Mouse (Mus musculus): ENCODE results near the gene Otud7a. TPM values are rescaled to one million over a fixed set of nuclear protein-coding genes. Genes with fewer than 3 reads are reported as not detected.

Gene Otud7a
- polyA plus RNA-seq, 1 experiment from 2014 or later: 1.7 TPM

GRCm38 (mm10) chr7:63522403-63522802 is 77.9 kb downstream of the Otud7a start:
- ATAC-seq (replicated peaks; ENCODE audit: low FRiP score): no peak
- H3K4me1 ChIP-seq (replicated peaks; ENCODE audit: control insufficient read depth, insufficient read depth, low read length): no peaks in the 10 kb centered on the region
- H3K4me2 ChIP-seq (ENCODE audit: low read depth, low read length, severe bottlenecking): no peak overlapping the region
- no peak overlapping the region for H3K27ac ChIP-seq (ENCODE audit: low read depth, low read length)
- WGBS: 84% methylated on average over 3 of the region's 3 CpGs
- H3K36me3 ChIP-seq (ENCODE audit: control insufficient read depth, insufficient read depth, low read length): no peaks in the 10 kb centered on the region
- H3K27me3 ChIP-seq (ENCODE audit: control insufficient read depth, insufficient read depth, low read length): no peaks in the 10 kb centered on the region
- no peak overlapping the region for H3K4me3 ChIP-seq (ENCODE audit: low read depth, low read length)
- no peak for DNase-seq (ENCODE audit: low spot score)
- H3K9me3 ChIP-seq (ENCODE audit: control insufficient read depth, low read length): no peaks in the 10 kb centered on the region
- H3K9ac ChIP-seq (ENCODE audit: low read length): no peak overlapping the region

GRCm38 (mm10) chr7:63523051-63523450 is 78.5 kb downstream of the Otud7a start:
- WGBS: 88% methylated on average over 3 of the region's 3 CpGs
- ATAC-seq (replicated peaks; ENCODE audit: low FRiP score): no peak
- Histone ChIP-seq H3K4me3 (ENCODE audit: low read depth, low read length) (no peak overlapping the region), H3K4me2 (ENCODE audit: low read depth, low read length, severe bottlenecking) (no peak overlapping the region), H3K27me3 (ENCODE audit: control insufficient read depth, insufficient read depth, low read length) (no peaks in the 10 kb centered on the region), H3K9me3 (ENCODE audit: control insufficient read depth, low read length) (no peaks in the 10 kb centered on the region), H3K9ac (ENCODE audit: low read length) (no peak overlapping the region), H3K36me3 (ENCODE audit: control insufficient read depth, insufficient read depth, low read length) (no peaks in the 10 kb centered on the region), H3K27ac (ENCODE audit: low read depth, low read length) (no peak overlapping the region), H3K4me1 (replicated peaks; ENCODE audit: control insufficient read depth, insufficient read depth, low read length) (no peaks in the 10 kb centered on the region)
- DNase-seq (ENCODE audit: low spot score): no peak

- no peaks in the 10 kb centered on the region for H3K36me3 ChIP-seq (ENCODE audit: control insufficient read depth, insufficient read depth, low read length)
- ATAC-seq (replicated peaks; ENCODE audit: low FRiP score) (no peak), DNase-seq (ENCODE audit: low spot score) (no peak)
- H3K4me1 ChIP-seq (replicated peaks; ENCODE audit: control insufficient read depth, insufficient read depth, low read length): no peaks in the 10 kb centered on the region
- no peaks in the 10 kb centered on the region for H3K9me3 ChIP-seq (ENCODE audit: control insufficient read depth, low read length)
- H3K9ac ChIP-seq (ENCODE audit: low read length): no peak overlapping the region
- WGBS: 97% methylated on average over 4 of the region's 4 CpGs
- H3K27me3 ChIP-seq (ENCODE audit: control insufficient read depth, insufficient read depth, low read length): no peaks in the 10 kb centered on the region
- H3K27ac ChIP-seq (ENCODE audit: low read depth, low read length): no peak overlapping the region
- H3K4me2 ChIP-seq (ENCODE audit: low read depth, low read length, severe bottlenecking): no peak overlapping the region
- no peak overlapping the region for H3K4me3 ChIP-seq (ENCODE audit: low read depth, low read length)
Measured at GRCm38 (mm10) chr7:63540293-63540692, 95.7 kb downstream of the Otud7a start.

- no peaks in the 10 kb centered on the region for H3K27me3 ChIP-seq (ENCODE audit: control insufficient read depth, insufficient read depth, low read length)
- H3K9ac ChIP-seq (ENCODE audit: low read length): no peak overlapping the region
- H3K4me1 ChIP-seq (replicated peaks; ENCODE audit: control insufficient read depth, insufficient read depth, low read length): no peaks in the 10 kb centered on the region
- H3K9me3 ChIP-seq (ENCODE audit: control insufficient read depth, low read length): no peaks in the 10 kb centered on the region
- 87% methylated on average over 1 of the region's 1 CpGs for WGBS
- no peak for DNase-seq (ENCODE audit: low spot score)
- ATAC-seq (replicated peaks; ENCODE audit: low FRiP score): no peak
- H3K27ac ChIP-seq (ENCODE audit: low read depth, low read length): no peak overlapping the region
- no peaks in the 10 kb centered on the region for H3K36me3 ChIP-seq (ENCODE audit: control insufficient read depth, insufficient read depth, low read length)
- H3K4me3 ChIP-seq (ENCODE audit: low read depth, low read length): no peak overlapping the region
- H3K4me2 ChIP-seq (ENCODE audit: low read depth, low read length, severe bottlenecking): no peak overlapping the region
Measured at GRCm38 (mm10) chr7:63554457-63554856, 109.9 kb downstream of the Otud7a start.

GRCm38 (mm10) chr7:63556324-63556723 is 111.8 kb downstream of the Otud7a start:
- no peak overlapping the region for H3K9ac ChIP-seq (ENCODE audit: low read length)
- H3K36me3 ChIP-seq (ENCODE audit: control insufficient read depth, insufficient read depth, low read length): no peaks in the 10 kb centered on the region
- no peak for DNase-seq (ENCODE audit: low spot score)
- no peak for ATAC-seq (replicated peaks; ENCODE audit: low FRiP score)
- H3K4me2 ChIP-seq (ENCODE audit: low read depth, low read length, severe bottlenecking): no peak overlapping the region
- no peaks in the 10 kb centered on the region for H3K9me3 ChIP-seq (ENCODE audit: control insufficient read depth, low read length)
- 71% methylated on average over 5 of the region's 5 CpGs for WGBS
- no peaks in the 10 kb centered on the region for H3K4me1 ChIP-seq (replicated peaks; ENCODE audit: control insufficient read depth, insufficient read depth, low read length)
- no peak overlapping the region for H3K4me3 ChIP-seq (ENCODE audit: low read depth, low read length)
- no peak overlapping the region for H3K27ac ChIP-seq (ENCODE audit: low read depth, low read length)
- H3K27me3 ChIP-seq (ENCODE audit: control insufficient read depth, insufficient read depth, low read length): no peaks in the 10 kb centered on the region

- no peak overlapping the region for H3K9ac ChIP-seq (ENCODE audit: low read length)
- no peak overlapping the region for H3K4me3 ChIP-seq (ENCODE audit: low read depth, low read length)
- no peak overlapping the region for H3K4me2 ChIP-seq (ENCODE audit: low read depth, low read length, severe bottlenecking)
- no peaks in the 10 kb centered on the region for H3K4me1 ChIP-seq (replicated peaks; ENCODE audit: control insufficient read depth, insufficient read depth, low read length)
- no peaks in the 10 kb centered on the region for H3K36me3 ChIP-seq (ENCODE audit: control insufficient read depth, insufficient read depth, low read length)
- no peaks in the 10 kb centered on the region for H3K9me3 ChIP-seq (ENCODE audit: control insufficient read depth, low read length)
- no peak overlapping the region for H3K27ac ChIP-seq (ENCODE audit: low read depth, low read length)
- no peak for ATAC-seq (replicated peaks; ENCODE audit: low FRiP score)
- 84% methylated on average over 3 of the region's 3 CpGs for WGBS
- no peak for DNase-seq (ENCODE audit: low spot score)
- H3K27me3 ChIP-seq (ENCODE audit: control insufficient read depth, insufficient read depth, low read length): no peaks in the 10 kb centered on the region
Measured at GRCm38 (mm10) chr7:63558918-63559317, 114.4 kb downstream of the Otud7a start.

GRCm38 (mm10) chr7:63559679-63560078 is 115.1 kb downstream of the Otud7a start:
- Histone ChIP-seq H3K27ac (ENCODE audit: low read depth, low read length) (no peak overlapping the region), H3K4me2 (ENCODE audit: low read depth, low read length, severe bottlenecking) (no peak overlapping the region), H3K4me3 (ENCODE audit: low read depth, low read length) (no peak overlapping the region), H3K9me3 (ENCODE audit: control insufficient read depth, low read length) (no peaks in the 10 kb centered on the region), H3K27me3 (ENCODE audit: control insufficient read depth, insufficient read depth, low read length) (no peaks in the 10 kb centered on the region), H3K36me3 (ENCODE audit: control insufficient read depth, insufficient read depth, low read length) (no peaks in the 10 kb centered on the region), H3K9ac (ENCODE audit: low read length) (no peak overlapping the region), H3K4me1 (replicated peaks; ENCODE audit: control insufficient read depth, insufficient read depth, low read length) (no peaks in the 10 kb centered on the region)
- no peak for ATAC-seq (replicated peaks; ENCODE audit: low FRiP score)
- WGBS: 67% methylated on average over 1 of the region's 1 CpGs
- no peak for DNase-seq (ENCODE audit: low spot score)

GRCm38 (mm10) chr7:63583310-63583709 is 138.8 kb downstream of the Otud7a start:
- Histone ChIP-seq H3K4me1 (replicated peaks; ENCODE audit: control insufficient read depth, insufficient read depth, low read length) (no peaks in the 10 kb centered on the region), H3K4me2 (ENCODE audit: low read depth, low read length, severe bottlenecking) (no peak overlapping the region), H3K27ac (ENCODE audit: low read depth, low read length) (no peak overlapping the region), H3K9ac (ENCODE audit: low read length) (no peak overlapping the region), H3K36me3 (ENCODE audit: control insufficient read depth, insufficient read depth, low read length) (no peaks in the 10 kb centered on the region), H3K4me3 (ENCODE audit: low read depth, low read length) (no peak overlapping the region), H3K9me3 (ENCODE audit: control insufficient read depth, low read length) (no peaks in the 10 kb centered on the region), H3K27me3 (ENCODE audit: control insufficient read depth, insufficient read depth, low read length) (no peaks in the 10 kb centered on the region)
- ATAC-seq (replicated peaks; ENCODE audit: low FRiP score) (no peak), DNase-seq (ENCODE audit: low spot score) (no peak)
- WGBS: 87% methylated on average over 2 of the region's 2 CpGs

GRCm38 (mm10) chr7:63586184-63586870 is 141.8 kb downstream of the Otud7a start:
- WGBS: 48% methylated on average over 2 of the region's 2 CpGs
- Histone ChIP-seq H3K27me3 (ENCODE audit: control insufficient read depth, insufficient read depth, low read length) (no peaks in the 10 kb centered on the region), H3K27ac (ENCODE audit: low read depth, low read length) (no peak overlapping the region), H3K36me3 (ENCODE audit: control insufficient read depth, insufficient read depth, low read length) (no peaks in the 10 kb centered on the region), H3K4me1 (replicated peaks; ENCODE audit: control insufficient read depth, insufficient read depth, low read length) (no peaks in the 10 kb centered on the region), H3K9ac (ENCODE audit: low read length) (no peak overlapping the region), H3K9me3 (ENCODE audit: control insufficient read depth, low read length) (no peaks in the 10 kb centered on the region), H3K4me2 (ENCODE audit: low read depth, low read length, severe bottlenecking) (no peak overlapping the region), H3K4me3 (ENCODE audit: low read depth, low read length) (no peak overlapping the region)
- DNase-seq (ENCODE audit: low spot score) (no peak), ATAC-seq (replicated peaks; ENCODE audit: low FRiP score) (0 out of 2 replicates have a peak, but pooled peaks have one; percentile 42)
